Mouse (Mus musculus) erythroblast, embryonic 14.5 days (primary cell): ENCODE data around the gene Gdf11. TPM values are rescaled to one million over a fixed set of nuclear protein-coding genes. Genes with fewer than 3 reads are reported as not detected.

ENCODE experiments used
- H3K27me3 ChIP-seq: 2 replicates; pipeline ENCODE4 v1.6.1; 2012; ENCODE audit warnings: inconsistent platforms; ENCODE audit not compliant: control insufficient read depth
- H3K36me3 ChIP-seq: 2 replicates; pipeline ENCODE4 v1.6.1; 2012; ENCODE audit warnings: mild to moderate bottlenecking, inconsistent platforms; ENCODE audit not compliant: control insufficient read depth
- H3K4me1 ChIP-seq: 2 replicates; pipeline ENCODE4 v1.6.1; 2012; ENCODE audit warnings: inconsistent platforms; ENCODE audit not compliant: control insufficient read depth
- H3K4me3 ChIP-seq: replicated peaks from 2 replicates; pipeline ENCODE3; 2012; ENCODE audit warnings: moderate library complexity, mild to moderate bottlenecking, inconsistent platforms
- H3K9me3 ChIP-seq: 2 replicates; pipeline ENCODE4 v1.6.1; 2012; ENCODE audit warnings: low read length, inconsistent platforms, mixed read lengths; ENCODE audit not compliant: control insufficient read depth
- GATA1 ChIP-seq: IDR thresholded peaks from 2 replicates; pipeline ENCODE4 v1.6.1; 2012; ENCODE audit warnings: low read length, inconsistent platforms, mixed read lengths
- TAL1 ChIP-seq: IDR thresholded peaks from 3 replicates; pipeline ENCODE4 v1.6.1; 2012; ENCODE audit warnings: low read length, inconsistent platforms, mixed read lengths
- polyA plus RNA-seq: library from polyadenylated mRNA; stranded (reverse); fragments of >175 nt; gene quantifications from 2 replicates; pipeline ENCODE4 v1.2.3, GENCODE M21; 2012

The Gdf11 gene
- polyA plus RNA-seq, 1 experiment, result not detected

GRCm38 (mm10) chr10:128933574-128933973, 42.1 kb upstream of the Gdf11 start, which contains the start of gene Itga7:
TSS of gene Itga7 (plus strand) at chr10:128933818.
- Histone ChIP-seq H3K9me3 (no peaks in the 10 kb centered on the region; the same call in 1 of the 2 replicates), H3K4me1 (no peaks in the 10 kb centered on the region), H3K27me3 (peaks cover 74% of the 10 kb centered on the region), H3K4me3 (no peak within 1 kb of the TSS), H3K36me3 (no peaks in the 10 kb centered on the region)
- TF ChIP-seq TAL1 (no peak), GATA1 (no peak)

- no peaks in the 10 kb centered on the region for H3K36me3 ChIP-seq
- no peaks in the 10 kb centered on the region; the same call in 1 of the 2 replicates for H3K9me3 ChIP-seq
- peaks cover 85% of the 10 kb centered on the region for H3K27me3 ChIP-seq
- no peak for TF ChIP-seq GATA1
- no peak for TF ChIP-seq TAL1
- no peak overlapping the region for H3K4me3 ChIP-seq
- H3K4me1 ChIP-seq, result no peaks in the 10 kb centered on the region
Observed at GRCm38 (mm10) chr10:128931441-128931840, 39.9 kb upstream of the Gdf11 start.

- Histone ChIP-seq H3K36me3 (no peaks in the 10 kb centered on the region), H3K27me3 (peaks cover 69% of the 10 kb centered on the region), H3K4me3 (no peak overlapping the region), H3K9me3 (no peaks in the 10 kb centered on the region; the same call in 1 of the 2 replicates), H3K4me1 (no peaks in the 10 kb centered on the region)
- TF ChIP-seq GATA1, result no peak
- TF ChIP-seq TAL1, result no peak
Observed at GRCm38 (mm10) chr10:128929638-128930378, 38.3 kb upstream of the Gdf11 start.

- Histone ChIP-seq H3K36me3 (no peaks in the 10 kb centered on the region), H3K4me3 (no peak overlapping the region), H3K4me1 (peaks cover 9% of the 10 kb centered on the region), H3K27me3 (peaks cover 57% of the 10 kb centered on the region), H3K9me3 (no peaks in the 10 kb centered on the region)
- TF ChIP-seq GATA1, result no peak
- no peak for TF ChIP-seq TAL1
Observed at GRCm38 (mm10) chr10:128928356-128928755, 36.8 kb upstream of the Gdf11 start.

- TF ChIP-seq GATA1, result no peak
- no peak for TF ChIP-seq TAL1
- Histone ChIP-seq H3K4me1 (peaks cover 28% of the 10 kb centered on the region), H3K36me3 (peaks cover 3% of the 10 kb centered on the region), H3K9me3 (no peaks in the 10 kb centered on the region), H3K4me3 (peak within 1 kb of the TSS; percentile 85), H3K27me3 (peaks cover 19% of the 10 kb centered on the region)
Observed at GRCm38 (mm10) chr10:128923935-128924334, 32.4 kb upstream of the Gdf11 start, which contains the start of gene Bloc1s1. TSS of gene Bloc1s1 (minus strand) at chr10:128924035.

- Histone ChIP-seq H3K4me1 (peaks cover 28% of the 10 kb centered on the region), H3K27me3 (peaks cover 12% of the 10 kb centered on the region), H3K4me3 (peak overlapping the region; percentile 85), H3K36me3 (peaks cover 3% of the 10 kb centered on the region), H3K9me3 (no peaks in the 10 kb centered on the region)
- TF ChIP-seq TAL1 (no peak), GATA1 (no peak)
Observed at GRCm38 (mm10) chr10:128923013-128923691, 31.6 kb upstream of the Gdf11 start.

GRCm38 (mm10) chr10:128922822-128923012, 31.2 kb upstream of the Gdf11 start, which contains the start of gene Rdh5:
TSS of gene Rdh5 (minus strand) at chr10:128922888.
- Histone ChIP-seq H3K9me3 (no peaks in the 10 kb centered on the region), H3K4me3 (peak within 1 kb of the TSS; percentile 85), H3K4me1 (peaks cover 28% of the 10 kb centered on the region), H3K36me3 (peaks cover 8% of the 10 kb centered on the region), H3K27me3 (peaks cover 8% of the 10 kb centered on the region)
- TF ChIP-seq TAL1 (no peak), GATA1 (no peak)

GRCm38 (mm10) chr10:128921883-128922821, 30.6 kb upstream of the Gdf11 start:
- Histone ChIP-seq H3K27me3 (peaks cover 5% of the 10 kb centered on the region), H3K4me3 (peak overlapping the region; percentile 85), H3K9me3 (no peaks in the 10 kb centered on the region), H3K36me3 (peaks cover 12% of the 10 kb centered on the region), H3K4me1 (peaks cover 28% of the 10 kb centered on the region)
- no peak for TF ChIP-seq TAL1
- no peak for TF ChIP-seq GATA1
